Mouse (Mus musculus) heart, adult 18-20 months (tissue): ENCODE results near the gene Tcte2. TPM values are rescaled to one million over a fixed set of nuclear protein-coding genes. Genes with fewer than 3 reads are reported as not detected.
A peak's percentile ranks its signal among the peaks of the same experiment; 100 is the strongest.

Source experiments
- DNase-seq, 2 experiments: peaks; one replicate each; pipeline ENCODE4 v3.0.0; 2021 to 2022; ENCODE audit warnings: mixed read lengths in 1 of 2
- total RNA-seq, 2 experiments: library from RNA; stranded (reverse); gene quantifications; 2 replicates each; pipeline ENCODE4 v1.2.3; 2021

Tcte2 gene
- total RNA-seq, 2 experiments from 2014 or later = 4.7 to 6.0 TPM

GRCm38 (mm10) chr17:13745373-13745772 is 16.3 kb downstream of the Tcte2 start:
- no peak for DNase-seq

- peak; percentile 26 to 61 for DNase-seq
These were observed 16.8 kb downstream of the Tcte2 start for GRCm38 (mm10) chr17:13744824-13745223.

DNA sequence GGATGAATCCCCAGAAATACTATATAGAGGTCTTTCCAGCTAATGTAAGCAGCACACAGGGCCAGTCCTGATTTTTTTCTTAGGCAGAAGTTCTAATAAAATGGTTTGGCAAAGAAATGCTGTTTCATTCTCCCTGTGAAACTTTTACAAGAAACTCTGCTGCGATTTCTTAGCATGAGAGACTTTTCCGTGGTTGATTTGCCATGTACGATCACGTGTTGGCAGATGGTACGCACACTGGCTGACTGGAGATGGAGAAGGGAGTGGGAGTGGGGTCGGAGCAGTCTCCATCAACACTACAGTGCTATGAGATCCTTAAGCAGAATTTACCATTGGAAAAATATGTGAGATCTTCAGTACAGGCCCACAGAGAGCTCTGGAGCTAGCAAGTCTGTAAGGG is 17.4 kb downstream of the Tcte2 start:
- DNase-seq = no peak

GRCm38 (mm10) chr17:13743709-13744079 is 17.9 kb downstream of the Tcte2 start:
- no peak for DNase-seq

GRCm38 (mm10) chr17:13742941-13743708 is 18.5 kb downstream of the Tcte2 start:
- DNase-seq = no peak

GRCm38 (mm10) chr17:13742334-13742733 is 19.3 kb downstream of the Tcte2 start:
- no peak for DNase-seq

- DNase-seq = no peak
These were observed 20.0 kb downstream of the Tcte2 start for GRCm38 (mm10) chr17:13741611-13742010.

DNA sequence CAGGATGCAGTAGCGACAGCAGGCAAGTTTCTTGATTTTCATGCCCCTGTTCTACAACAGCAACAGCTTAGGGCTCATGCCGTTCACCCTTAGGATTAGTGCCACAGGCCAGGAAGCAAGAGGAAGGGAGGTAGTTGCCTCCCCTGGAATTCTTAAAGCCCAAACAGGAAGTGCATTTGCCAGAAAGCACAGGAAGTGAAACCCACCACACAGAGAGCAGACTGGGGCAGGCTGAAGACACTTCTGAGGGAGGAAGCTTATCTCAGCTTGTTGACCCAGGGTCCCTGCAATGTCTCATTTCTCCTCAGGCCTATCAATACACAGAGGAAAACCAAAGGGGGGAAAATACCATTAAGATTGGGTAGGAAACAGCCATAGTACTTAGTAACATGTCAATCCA is 20.8 kb downstream of the Tcte2 start:
- peak in 1 of 2 experiments; percentile 14 for DNase-seq

- DNase-seq = no peak
These were observed 21.6 kb downstream of the Tcte2 start for GRCm38 (mm10) chr17:13739981-13740380.

- DNase-seq = no peak
These were observed 22.7 kb downstream of the Tcte2 start for GRCm38 (mm10) chr17:13738916-13739315.

- DNase-seq = no peak
These were observed 23.4 kb downstream of the Tcte2 start for GRCm38 (mm10) chr17:13738121-13738776.

DNA sequence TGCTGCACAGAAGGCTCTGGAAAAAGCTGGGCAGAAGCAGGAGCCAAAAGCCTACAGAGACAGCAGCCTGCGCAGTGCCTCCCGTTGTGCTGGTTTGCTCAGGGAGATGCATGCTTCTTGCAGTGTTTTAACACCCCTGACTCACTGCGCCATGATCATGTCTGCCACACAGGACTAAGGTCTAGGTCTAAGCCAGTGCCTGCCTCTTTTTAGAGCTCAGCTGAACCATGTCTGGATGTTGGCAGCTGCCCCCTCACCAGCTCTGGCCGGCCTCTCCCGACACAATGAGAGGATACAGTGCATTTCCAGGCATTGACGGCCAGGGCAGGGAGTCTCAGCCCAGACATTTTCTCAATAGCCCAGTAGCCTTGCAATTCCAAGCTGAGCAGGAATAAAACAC is 24.3 kb downstream of the Tcte2 start:
- DNase-seq = peak in 1 of 2 experiments; percentile 52

- DNase-seq = no peak
These were observed 25.8 kb downstream of the Tcte2 start for GRCm38 (mm10) chr17:13735803-13736282.

DNA sequence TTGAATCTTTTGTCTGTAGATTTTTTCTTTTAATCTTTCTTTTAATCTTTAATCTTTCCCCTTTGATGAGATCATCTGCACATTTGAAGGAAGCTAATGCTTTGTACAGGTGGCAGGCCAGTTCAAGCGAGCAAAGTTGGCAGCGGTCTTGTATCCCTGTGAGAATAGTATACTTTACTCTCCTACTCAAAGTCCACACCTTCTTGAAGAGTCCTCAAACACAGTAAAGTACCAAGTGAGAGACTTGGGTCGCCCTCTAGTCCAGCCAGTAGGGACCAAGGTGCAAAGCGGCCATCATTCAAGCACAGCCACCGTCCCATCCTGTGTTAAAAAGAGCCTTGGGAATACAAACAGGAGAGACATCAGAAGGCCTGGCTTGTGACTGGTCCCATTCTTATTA is 26.6 kb downstream of the Tcte2 start:
- DNase-seq = no peak

GRCm38 (mm10) chr17:13733971-13734370 is 27.7 kb downstream of the Tcte2 start:
- DNase-seq = no peak

- peak; percentile 37 for DNase-seq
These were observed 28.9 kb downstream of the Tcte2 start for GRCm38 (mm10) chr17:13732685-13733084.

DNA sequence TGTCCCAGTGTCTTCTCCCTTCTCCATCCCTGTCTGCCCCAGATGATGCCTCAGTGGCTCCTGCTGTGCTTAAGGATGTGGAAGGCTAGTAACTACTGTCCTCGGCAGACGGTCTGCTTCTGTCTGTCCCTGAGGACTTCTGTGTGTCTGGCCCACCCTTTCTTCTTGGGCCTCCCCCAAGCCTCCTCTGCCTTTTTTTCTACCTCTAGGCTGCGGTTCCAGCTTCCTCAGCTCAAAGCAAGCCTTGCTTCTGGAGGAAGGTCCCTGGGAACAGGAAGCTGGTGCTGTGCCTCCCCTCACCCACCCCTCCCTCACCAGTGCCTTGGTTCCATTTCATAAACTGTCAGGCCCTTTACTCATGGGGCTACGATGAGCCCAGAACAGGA is 29.9 kb downstream of the Tcte2 start:
- DNase-seq = no peak

DNA sequence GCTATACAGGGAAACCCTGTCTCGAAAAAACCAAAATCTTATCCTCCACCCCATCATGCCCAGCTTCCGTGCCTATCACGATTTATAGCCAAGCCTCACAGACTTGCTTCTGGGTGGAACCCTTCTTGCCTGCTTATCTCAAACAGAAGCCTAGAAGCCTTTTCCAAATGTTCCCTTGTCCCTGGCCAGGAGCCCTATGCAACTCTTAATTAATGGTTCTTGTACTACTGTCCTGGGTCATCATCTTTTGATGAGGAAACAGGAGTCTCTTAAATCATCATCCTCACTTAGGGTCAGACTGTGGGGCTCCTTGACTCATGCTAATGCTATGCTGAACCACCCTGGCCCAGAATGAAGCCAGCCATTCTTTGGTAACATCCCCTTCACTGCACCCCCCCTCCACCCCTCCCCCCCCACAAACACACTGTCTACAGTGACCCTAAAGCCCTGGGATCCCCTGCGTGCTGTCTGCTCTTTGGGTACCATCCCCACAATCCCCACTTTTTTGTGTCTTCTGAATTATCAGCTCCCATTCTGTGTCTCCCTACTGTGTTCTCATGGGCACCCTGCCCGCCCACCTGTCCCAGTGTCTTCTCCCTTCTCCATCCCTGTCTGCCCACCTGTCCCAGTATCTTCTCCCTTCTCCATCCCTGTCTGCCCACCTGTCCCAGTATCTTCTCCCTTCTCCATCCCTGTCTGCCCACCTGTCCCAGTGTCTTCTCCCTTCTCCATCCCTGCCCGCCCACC is 30.5 kb downstream of the Tcte2 start:
- DNase-seq = no peak

GRCm38 (mm10) chr17:13726832-13727355 is 34.7 kb downstream of the Tcte2 start:
- no peak for DNase-seq

DNA sequence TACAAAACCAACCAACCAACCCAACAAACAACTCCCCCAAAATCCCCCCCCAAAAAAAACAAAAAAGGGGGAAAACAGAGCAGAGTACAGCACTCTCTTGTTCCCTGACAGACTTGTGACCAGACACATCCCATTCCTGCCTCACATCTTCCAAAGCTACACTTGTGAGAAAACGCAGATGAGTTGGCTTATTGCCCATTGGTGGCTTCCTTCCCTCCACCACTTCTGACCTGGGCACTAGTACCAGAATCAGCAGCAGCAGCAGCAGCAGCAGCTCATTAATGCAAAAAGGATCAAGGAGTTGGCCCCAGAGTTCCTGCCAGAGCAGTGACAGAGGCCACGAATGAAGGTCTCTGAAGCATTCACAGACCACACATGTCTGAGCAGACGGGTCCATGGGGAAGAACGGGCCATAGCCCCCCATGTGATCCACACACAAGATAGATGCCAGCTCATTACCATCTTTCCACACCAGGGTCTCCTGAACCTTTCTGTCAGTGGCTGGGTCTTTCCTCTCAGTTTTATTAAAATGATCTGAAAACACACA is 36.5 kb downstream of the Tcte2 start:
- no peak for DNase-seq

- no peak for DNase-seq
These were observed 39.2 kb downstream of the Tcte2 start for GRCm38 (mm10) chr17:13722434-13722833.

- no peak for DNase-seq
These were observed 40.3 kb downstream of the Tcte2 start for GRCm38 (mm10) chr17:13721372-13721771.
